Mouse (Mus musculus) CD4-positive, CD25-positive, alpha-beta regulatory T cell, adult 4 months (primary cell): ENCODE data around the gene Nup210. TPM values are rescaled to one million over a fixed set of nuclear protein-coding genes. Genes with fewer than 3 reads are reported as not detected.
A peak's percentile ranks its signal among the peaks of the same experiment; 100 is the strongest.
"Not testable (repeated sequence)": the region's sequence is repeated elsewhere in the genome, so short reads cannot be mapped to it uniquely, and the experiment has no call there.

Experiments used
- ATAC-seq: one replicate; pipeline ENCODE4 v1.8.0; 2017
- polyA plus RNA-seq, 2 experiments: library from polyadenylated mRNA; unstranded; fragments of 100-300 nt; shearing (Covaris generic); gene quantifications; one replicate each; pipeline ENCODE4 v1.2.1; 2017

Nup210 gene
- polyA plus RNA-seq, 2 experiments from 2014 or later: 86.2 to 109 TPM

DNA sequence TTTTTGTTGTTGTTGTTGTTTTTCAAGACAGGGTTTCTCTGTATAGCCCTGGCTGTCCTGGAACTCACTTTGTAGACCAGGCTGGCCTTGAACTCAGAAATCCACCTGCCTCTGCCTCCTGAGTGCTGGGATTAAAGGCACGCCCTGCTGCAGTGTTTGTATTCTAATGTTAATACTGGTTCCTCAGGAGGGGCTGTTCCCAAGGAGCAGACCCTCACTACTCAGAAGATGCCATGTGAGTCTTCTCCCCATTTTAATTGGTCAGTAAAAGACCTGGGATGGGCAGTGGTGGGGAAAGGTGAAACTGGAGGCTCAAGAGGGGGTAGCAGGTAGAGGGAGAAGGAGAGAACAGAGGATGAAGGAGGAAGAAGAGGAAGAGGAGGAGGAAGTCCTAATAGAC lies 13.2 kb downstream of the Nup210 start:
- not testable (repeated sequence) for ATAC-seq

DNA sequence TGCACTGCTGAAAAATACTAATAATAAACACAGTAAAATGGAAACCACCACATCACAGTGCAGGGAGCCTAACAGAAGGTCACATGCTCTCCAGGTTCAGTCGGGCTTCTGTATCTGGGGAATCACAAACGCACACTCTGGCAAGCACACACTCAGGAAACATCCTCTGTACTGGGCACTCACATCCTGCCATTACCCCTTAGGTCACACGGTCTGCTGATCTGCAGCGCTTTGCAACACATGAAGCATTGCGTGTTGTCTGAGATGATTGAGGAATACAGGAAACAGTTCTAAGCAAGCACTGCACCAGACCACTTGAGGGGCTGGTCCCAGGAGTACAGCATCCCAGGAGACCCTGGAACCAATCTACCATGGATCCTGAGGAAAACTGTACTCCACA lies 16.0 kb downstream of the Nup210 start:
- no peak for ATAC-seq

DNA sequence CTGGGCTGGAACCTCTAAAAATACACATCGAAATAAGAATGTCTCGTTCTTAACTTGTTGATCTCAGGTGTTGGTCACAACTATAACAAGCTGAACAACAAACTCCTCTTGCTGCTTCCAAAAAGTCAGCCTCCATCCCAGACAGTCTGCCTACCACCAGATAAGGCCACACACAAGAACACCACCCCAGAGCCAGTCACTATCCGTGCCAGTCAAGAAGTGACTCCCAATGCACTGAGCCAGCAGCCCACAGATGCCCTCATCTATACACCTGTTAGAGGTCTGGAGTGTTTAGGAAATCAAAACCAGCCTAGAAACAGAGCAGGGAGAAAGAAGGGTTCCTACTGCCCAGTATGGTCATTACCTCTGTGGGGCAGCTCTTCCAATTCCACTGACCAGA lies 18.8 kb downstream of the Nup210 start:
- no peak for ATAC-seq

DNA sequence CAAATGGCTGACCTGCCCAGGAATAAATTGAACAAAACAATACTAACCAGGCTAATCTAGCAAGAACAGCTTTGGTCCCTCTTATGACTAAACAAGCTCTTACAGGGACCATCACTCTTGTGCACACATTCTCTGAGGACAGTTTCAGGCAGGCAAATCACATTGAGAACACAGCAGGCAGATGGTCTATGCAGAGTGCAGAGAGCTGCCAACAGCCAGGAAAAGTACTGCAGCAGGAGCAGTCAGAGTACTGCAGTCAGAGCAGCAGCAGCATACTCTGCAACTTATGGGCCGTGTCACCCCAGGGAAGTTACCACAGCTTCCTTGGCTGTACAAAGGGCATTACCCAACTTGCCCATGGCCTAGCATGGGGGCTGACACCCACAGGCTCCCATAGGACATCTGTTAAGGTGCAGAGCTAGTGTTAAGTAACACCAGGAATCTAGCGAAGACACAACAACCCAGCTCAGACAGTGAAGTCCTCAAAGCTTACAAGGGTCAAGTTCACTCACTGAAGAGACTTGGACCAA lies 21.5 kb downstream of the Nup210 start:
- no peak for ATAC-seq

DNA sequence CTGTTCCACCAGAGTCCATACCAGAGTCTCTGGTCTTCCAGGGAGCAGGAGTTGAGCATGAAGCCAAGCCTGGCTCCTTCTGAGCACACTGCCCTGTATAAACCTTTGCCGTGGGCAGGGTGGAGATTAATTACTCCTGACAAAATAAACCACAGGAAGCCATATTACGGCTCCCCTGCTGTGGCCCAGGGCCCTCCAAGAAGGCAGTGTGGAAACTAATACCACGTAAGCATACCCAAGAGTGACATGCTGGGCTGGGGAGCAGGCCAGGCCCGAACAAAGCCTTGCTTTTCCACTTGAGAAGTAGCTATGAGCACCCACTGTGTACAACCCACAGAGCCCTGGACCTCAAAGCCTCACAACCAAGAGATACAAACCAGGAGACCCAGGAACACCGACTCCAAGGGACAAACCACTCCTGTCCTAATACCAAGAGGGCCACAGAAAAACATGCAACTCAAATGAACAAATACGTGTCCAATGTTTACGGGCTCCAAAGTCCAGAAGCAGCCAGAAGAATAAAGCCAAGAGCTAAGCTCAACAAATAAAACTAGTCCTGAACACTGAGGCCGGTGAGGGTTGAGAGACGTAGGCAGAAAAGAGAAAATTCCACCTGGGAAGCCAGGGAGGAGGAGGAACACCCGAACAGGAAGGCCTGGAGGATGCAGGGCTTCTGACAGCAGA lies 24.3 kb downstream of the Nup210 start:
- no peak for ATAC-seq

DNA sequence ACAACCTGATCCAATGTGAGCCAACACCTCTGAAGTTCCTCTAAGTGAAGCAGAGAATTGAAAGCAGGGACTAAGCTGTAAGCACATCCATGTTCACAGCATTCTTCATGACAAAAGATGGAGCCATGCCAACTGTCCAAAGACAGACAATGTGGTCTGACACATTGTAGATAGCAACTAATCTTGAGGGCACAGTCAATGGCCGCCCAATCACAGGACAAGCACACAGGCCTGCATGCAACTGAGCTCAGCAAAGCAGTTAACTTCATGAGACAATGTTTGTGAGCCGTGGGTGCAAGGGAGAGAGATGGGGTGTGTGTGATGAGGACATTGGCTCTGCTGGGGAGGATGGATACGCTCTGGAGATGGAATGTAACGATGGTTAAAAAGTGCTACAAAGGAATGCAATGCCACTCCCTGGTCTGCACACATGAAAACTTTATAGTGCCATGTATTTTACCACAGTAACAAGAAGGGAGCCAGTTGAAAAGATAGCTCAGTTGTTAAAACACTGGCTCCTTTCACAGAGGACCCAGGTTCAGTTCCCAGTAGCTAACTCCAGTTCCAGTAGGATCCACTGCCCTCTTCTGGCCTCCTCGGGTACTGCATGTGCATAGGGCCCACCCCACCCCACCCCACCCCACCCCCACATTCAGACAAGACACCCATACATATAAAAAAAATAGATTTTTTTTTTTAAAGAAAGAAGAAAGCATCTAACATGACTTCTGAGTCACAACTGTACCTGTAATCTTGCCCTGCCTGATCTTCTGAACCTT lies 31.3 kb downstream of the Nup210 start:
- peak; percentile 45 for ATAC-seq

DNA sequence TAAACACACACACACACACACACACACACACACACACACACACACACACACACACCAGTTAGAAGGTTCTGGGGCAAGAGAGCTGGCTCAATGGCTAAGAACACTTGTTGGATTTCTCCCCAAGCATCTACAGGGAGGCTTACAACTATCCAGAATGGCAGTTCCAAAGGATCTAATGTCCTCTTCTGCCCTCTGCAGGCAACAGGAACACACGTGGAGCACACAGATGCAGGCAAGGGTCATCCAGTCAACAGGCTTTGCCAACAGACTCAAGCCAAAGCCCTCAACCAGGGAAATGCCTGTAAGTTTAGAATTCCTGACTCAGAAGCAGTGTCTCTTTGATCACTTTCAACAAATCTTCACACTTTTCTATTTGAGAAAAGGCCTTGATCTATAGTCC lies 36.6 kb downstream of the Nup210 start:
- ATAC-seq: no peak

DNA sequence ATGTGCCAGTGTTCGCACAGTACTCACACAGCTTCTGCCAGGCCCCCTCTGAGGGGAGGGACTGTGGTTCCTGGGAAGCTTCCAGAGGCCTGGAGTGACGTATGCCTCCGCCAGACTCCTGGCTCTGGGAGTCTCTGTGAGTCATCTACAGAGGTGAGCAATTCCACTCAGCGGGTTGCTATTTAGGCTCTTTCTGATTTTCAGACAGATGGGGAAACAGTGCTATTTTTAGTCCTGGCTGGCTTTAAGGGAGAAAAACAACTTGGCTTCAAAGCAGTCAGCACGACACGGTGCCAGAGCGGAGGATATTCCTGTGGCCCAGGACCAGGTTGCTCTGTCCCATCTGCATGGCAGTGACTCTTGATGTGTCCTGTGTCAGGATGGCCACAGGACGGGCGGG lies 40.4 kb downstream of the Nup210 start:
- no peak for ATAC-seq

DNA sequence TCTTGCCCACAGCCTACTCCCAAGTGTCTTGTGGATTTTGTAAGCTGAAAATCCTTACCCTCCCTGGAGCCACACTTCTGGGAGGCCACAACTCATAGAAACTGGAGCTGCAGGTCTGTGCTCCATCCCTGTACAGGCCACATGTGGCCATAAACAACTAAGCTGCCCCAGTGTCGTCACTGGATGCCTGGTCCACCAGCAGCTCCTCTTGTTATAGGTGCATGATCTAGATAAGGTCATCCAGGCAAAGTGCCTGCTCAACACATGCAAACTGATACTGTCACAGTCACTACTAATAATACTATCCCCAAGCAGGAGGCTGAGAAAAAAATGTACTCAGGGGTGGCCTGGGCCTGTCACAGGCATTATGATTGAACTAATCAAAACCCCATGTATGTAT lies 48.1 kb downstream of the Nup210 start:
- ATAC-seq: no peak

DNA sequence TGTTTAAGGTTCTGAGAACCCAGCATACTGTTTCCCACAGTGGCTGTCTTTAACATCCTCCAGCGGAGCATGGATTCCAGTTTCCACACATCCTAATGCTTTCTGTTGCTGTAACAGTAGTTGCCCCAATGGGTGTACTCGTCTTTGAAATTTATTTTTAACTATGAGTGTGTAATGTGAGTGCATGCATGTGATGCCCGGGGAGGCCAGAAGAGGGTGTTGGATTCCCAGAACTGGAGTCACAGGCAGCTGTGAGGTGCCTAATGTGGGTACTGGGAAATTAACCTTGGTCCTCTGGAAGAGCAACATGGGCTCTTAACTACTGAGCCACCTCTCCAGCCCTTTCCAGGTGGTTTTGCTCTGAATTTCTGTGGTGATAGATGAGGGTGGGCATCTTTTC lies 49.6 kb downstream of the Nup210 start:
- ATAC-seq: no peak

DNA sequence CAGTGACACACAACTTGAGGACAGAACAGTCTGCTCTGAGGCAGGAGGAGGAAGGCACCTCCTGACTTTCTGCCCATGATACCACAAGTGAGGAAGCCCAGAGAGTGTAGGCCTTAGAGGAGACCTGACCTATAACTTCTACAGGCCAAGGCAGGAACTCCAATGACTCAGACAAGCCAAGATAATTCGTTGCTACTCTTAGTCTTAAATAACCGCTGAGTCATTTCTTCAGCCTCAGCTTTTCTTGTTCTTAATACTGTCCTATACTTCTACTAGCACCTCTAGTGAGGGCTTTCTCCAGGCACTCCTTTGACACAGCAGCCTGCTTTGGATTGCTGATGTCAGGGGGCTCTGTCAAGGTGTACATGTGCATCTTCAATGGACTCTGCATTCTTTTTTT lies 55.3 kb downstream of the Nup210 start:
- ATAC-seq: no peak

DNA sequence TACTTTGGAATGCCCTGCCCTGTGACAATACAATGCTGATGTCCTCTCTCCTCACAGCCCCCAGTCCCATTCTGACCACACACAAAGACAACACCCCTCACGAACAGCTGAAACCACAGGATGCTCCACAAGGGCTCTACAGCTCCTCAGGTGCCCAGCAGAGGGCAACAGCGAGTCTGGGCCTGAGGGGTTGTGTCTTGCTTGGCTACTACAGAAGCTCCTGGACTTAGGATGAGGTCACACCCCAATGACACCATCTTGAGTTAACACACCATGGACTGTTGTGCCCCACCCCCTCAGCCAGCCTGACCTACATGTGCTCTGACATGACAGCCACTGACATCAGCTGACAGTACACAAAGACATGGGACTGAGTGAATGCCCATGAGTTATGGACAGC lies 56.9 kb downstream of the Nup210 start:
- ATAC-seq: peak; percentile 68

DNA sequence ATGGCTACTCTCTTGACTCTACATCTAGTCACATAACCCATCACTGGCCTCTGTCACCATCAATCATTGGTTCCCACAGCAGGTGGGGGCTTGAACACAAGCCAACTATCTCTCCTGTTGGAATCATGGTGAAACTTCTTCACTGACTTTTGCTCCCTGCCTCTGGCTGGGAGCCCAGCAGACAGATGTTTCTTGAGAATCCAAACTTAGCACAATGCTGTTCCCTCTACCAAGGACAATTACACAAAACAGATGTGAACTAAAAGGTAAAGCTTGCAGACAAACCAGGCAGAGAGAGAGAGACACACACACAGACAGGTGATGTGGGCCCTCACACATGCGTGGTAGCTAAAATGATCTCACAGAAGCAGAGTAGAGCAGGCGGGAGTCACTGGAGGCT lies 58.6 kb downstream of the Nup210 start:
- ATAC-seq: no peak

DNA sequence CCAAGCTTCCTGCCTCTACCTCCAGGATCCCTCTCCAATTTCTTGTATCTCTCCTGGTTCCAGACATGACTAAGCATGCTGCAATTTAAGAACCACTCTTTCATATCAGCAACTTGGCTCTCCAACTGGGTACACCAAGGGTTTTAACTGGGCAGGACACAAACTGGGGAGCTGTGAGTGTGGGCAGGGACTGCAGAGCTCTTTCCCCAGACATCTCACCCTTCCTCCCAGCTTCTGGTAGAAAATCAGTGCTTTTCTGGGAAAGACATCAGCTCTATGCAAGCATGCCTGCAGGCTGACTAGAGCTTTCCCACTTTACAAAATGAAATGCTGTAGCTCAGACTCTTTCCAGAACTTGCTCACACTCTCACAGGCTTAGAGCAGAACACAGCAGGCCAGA lies 60.3 kb downstream of the Nup210 start:
- no peak for ATAC-seq

DNA sequence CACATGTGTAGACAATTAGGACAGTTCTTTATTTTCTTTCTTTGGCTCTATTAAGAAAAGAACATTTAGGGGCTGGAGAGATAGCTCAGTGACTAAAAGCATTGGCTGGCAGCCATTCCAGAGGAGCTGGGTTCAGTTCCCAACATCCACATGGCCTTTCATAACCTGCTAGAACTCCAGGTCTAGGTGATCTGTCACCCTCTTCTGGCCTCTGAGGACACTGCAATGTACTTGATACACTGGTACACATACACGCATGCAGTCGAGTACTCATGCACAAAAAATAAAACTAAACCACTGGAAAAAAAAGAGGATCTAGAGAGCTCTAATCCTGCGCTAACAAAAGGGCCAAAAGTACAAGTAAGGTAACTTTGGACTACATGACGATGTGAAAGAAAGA lies 64.1 kb downstream of the Nup210 start:
- ATAC-seq: no peak

DNA sequence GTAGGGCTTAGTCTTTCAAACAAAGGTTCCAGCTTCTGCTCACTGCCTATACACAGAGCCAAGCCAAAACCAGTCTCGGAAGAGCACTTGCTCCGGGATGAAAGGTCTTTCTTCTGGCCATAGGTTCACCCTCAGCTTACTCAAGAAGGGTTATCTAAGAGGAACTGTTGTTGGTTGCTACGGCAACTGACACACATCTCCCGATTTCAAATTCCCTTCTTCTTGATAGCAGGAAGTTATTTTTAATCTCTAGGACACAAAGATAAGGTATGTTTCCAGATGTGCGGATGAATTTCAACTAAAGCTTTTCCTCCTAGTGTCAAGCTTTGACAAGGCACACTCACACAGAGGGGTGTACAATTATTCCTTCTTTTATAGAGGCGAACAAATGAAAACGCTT lies 68.6 kb downstream of the Nup210 start:
- no peak for ATAC-seq

DNA sequence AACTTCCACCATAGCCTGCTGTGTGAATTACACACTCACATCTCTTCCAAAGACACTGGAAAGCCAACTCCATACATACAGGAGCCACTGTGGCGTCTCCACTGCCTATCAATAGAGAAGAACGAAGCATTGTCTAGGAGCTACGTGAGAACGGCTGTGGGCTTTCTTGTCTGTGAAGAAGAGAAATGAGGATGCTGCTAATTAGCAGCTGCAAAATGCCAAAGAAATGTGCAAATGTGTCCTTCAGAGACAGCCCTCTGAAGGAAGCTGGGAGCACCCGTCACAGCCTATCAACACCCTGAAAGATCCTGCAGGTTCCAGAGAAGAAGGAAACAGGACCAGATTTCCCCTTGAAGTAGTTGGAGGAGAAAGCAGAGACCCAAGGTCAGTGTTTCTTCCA lies 69.2 kb downstream of the Nup210 start:
- ATAC-seq: no peak

DNA sequence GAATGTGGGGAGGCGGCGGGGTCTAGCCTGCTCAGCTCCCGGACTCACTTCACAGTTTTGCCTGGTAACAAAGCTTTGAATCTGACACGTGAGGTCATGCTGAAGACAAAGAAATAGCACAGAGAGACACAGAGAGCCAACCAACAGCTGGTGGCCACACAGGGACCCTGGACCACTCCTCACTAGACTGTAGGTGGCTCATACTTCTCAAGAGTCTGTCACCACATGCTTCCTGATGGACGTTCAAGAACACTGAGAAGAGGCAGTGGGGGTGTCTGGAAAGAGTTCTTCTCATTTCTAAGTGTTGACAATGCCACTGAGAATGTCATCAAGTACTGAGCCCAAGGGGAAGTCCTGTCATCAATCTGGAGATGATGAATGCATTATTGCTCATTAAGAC lies 70.4 kb downstream of the Nup210 start:
- no peak for ATAC-seq

DNA sequence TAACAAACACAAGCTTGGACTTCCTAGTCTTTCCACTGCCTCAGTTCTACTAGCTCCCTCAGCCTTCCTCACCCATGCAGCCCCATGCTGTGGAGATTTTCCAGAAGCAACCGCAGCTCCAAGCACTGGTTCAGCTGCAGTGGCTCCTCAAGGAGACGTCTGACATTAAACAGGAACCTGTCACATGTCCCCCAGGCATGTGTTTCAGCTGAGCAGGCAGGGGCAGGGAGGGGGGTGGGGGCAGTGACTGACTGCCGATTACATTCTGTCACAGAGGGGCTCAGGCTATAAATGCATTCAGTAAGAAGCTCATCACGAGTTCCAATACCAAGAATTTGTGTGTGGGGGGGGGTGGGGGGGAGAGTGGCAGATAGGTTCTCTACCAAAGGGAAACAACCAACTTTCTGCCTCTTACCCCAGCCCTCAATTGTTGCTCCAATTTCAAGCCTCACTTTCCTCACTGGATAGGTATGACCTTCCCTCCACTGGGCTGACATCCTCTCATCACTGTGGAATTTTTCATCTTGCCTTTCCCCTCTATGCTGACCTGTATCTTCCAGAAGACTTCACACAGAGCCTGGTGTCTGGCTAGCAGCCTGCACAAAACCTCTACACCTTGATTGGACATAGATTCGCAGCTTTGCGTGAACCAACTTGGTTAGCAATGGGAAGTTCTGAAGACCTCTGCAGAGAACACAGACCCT lies 71.8 kb downstream of the Nup210 start:
- no peak for ATAC-seq

DNA sequence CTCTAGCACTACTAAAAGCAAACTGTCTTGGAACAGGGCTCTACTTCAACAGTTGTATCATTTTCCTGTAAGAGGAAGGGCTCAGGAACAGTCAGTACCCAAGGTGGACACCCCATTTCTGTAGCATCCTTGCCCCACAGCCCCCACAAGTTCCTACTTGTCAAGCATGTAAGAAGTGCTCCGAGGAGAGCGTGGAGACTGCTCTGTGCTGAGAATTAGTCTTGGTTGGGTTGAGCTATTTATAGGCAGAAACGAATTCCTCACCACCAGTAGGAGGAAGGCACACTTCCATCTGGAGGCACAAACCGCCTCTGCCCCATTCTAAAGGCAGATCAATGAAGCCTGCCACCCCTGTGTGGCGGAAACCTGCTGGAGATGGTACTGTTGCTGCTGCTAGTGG lies 75.3 kb downstream of the Nup210 start:
- no peak for ATAC-seq

DNA sequence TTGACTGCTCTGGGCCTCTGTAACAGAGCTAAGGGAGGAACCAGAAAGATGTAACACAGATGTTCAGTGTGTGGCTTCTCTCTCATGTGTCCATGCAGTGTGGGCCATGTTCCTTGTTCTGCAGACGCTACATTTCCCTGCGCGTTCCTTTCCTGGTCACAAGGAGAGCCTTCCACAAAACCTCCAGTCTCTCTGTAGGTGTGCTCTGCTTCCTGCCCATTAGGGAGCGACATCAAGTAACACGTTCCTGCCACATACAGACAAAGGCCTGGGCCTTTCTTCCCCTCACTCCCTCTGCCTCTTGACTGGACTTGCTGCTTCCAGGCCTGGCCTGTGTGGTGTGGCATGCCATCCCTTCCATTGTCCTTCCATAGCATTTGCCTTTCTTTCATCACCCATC lies 88.4 kb downstream of the Nup210 start:
- no peak for ATAC-seq

DNA sequence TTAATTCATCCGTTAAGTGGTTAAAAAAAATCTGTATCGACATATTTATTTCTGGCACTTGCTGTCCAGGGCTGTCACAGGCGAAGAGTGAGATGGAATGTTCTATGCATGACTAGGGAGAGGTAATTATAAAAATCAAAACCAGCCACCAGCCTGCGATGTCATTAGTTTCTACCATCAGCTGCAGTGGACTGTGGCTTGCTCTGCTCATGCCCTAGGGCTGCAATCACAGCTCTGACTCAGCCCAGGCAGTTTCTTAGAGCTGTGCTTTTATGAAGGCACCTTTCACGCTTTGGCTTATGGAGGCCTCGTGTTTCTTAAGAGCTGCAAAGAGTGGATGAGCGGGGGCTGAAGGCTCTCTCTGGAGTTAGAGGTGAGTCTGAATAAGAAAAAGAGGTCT lies 95.8 kb downstream of the Nup210 start:
- ATAC-seq: no peak

DNA sequence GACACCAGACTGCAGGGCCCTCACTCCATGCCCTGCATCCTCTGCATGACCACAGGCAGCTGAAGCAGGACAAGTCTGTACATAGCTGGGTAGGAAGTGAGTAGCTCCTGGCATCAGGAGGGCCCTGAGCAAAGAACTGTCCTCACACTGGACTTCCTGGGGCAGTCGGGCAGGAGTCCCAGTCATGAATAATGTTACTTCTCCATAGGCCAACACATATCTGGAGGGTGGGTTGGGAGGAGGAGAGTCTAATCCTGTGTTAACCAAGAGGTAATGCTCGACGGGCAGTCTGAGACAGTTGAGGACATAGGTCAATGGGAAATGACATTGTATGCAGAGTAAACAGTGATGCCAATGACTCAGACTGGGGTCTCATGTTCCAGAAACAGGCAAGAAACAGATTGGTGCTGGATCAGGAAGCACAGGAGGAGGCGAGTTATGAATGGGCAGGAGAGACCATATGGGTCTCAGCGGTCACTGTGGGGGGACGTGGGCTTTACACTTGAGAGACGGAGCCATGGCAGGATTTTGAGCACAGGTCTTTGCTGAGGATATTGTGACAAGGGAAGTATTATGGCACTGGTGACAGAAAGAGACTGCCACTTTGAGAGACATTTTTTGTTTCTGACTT lies 99.9 kb downstream of the Nup210 start:
- no peak for ATAC-seq
